Mouse (Mus musculus): Measurements from ENCODE around the gene Klhl29.

- TF ChIP-seq CTCF (IDR thresholded peaks at IDR 0.05; ENCODE audit: borderline replicate concordance, extremely low read depth, insufficient read depth, insufficient read length) (no peak), POLR2A (IDR thresholded peaks at IDR 0.05; ENCODE audit: borderline replicate concordance, extremely low read depth, insufficient read depth, insufficient read length, poor library complexity, severe bottlenecking) (no peak)
These were observed 164.7 kb downstream of the Klhl29 start for GRCm38 (mm10) chr12:5210786-5211185.

Measured in brain, embryonic 14.5 days (tissue).